Mouse (Mus musculus): ENCODE results near the gene Hes7.

Hes7 gene

DNA sequence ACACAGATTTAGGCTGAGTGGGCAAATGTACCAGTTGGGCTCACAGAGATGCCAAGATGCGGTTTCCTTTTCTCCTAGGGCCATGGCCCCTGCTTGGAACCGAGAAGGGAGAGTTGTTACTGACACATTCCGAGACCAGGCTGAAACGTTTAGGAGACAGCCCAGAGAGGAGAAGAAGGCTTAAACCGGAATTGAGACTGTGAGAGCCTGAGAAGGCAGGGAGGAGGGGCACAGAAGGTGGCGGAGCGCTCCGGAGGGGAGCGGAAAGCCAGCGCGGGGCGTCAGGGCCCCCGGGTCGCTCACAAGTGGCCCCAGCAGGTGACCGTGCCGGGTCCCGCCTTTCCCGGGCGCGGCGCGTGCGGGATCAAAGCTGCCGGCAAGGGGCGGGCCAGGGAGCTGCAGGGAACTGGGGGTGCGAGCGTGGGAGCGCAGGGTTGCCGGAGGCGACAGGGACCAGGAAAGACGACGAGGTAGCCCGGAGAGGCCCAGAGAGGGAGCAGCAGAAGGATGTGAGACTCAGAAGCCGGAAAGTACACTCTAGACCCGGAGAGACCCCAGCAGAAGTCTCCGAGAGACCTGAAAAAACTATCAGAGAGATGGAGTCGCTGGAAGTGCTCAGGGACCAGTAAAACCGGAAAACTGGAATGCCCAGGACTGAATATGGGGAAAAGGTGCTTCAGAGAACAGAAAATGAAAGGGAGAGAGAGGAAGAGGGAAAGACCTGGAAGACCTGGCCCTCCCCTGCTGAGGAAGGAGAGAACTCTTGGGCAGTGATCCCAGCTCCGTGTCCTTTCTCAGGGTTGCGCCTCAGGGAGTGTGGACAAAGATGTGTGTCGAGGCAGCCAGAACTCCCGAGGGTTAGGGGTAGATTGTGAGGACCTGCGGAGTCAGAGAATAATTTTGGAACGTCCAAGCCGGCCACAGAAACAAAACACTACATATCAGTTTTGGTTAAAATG lies 2.2 kb upstream of the Hes7 start:
- peak; percentile 83 to 92 for DNase-seq (ENCODE audit: inconsistent age in 2 of 2, low spot score in 1 of 2)

DNA sequence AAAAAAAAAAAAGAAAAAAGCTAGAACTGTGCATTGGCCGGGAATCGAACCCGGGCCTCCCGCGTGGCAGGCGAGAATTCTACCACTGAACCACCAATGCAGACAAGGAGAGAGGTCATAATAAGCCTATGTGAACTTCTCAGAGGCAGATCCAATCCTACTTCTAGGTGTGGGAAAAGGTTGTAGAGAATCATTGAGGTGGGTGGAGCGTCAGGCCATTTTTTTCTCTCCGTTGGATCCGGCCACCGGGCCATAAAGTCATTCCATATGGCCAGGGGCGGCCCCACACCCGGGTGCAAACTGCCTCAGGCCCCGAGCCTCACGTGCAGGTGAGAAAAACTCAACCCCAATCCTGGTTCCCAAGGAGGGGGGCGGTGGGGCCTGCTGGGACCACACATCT lies 1.4 kb upstream of the Hes7 start:
- DNase-seq (ENCODE audit: inconsistent age in 2 of 2, low spot score in 1 of 2), result peak; percentile 85 to 99

DNA sequence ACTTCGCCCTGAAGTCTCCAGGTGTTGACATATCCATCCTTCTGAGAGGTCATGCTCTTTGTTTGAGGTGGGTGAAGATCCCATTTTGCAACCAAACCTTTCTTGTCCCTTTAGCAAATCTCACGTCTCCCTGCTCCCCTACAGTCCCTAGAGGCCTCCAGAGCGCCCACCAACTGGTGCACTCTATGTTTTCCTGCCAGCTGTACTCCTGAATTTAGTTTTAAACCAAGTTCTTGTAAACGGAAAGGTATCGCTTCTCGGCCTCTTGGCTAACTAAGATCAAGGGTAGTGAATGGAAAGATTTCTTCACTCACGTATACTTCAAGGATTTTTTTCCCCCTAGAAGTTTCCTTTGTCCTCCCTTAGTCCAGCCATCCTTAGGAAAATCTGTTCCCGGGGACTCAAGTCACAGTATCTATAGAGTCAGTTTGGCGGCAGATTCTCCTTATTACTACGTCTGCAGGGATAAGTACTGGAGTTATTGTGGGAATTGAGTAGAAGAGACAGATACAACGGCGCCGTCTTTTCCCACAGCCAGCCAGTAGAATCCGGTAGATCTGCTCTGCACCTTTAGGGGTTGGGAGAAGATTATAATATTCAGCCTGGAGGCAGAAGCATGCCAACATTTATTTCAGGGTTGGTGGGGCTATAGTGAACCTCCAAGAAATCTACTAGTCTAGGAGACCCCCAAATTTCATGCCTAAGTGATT lies 603 bp upstream of the Hes7 start:
- DNase-seq (ENCODE audit: inconsistent age in 2 of 2, low spot score in 1 of 2), result peak; percentile 10 to 37

DNA sequence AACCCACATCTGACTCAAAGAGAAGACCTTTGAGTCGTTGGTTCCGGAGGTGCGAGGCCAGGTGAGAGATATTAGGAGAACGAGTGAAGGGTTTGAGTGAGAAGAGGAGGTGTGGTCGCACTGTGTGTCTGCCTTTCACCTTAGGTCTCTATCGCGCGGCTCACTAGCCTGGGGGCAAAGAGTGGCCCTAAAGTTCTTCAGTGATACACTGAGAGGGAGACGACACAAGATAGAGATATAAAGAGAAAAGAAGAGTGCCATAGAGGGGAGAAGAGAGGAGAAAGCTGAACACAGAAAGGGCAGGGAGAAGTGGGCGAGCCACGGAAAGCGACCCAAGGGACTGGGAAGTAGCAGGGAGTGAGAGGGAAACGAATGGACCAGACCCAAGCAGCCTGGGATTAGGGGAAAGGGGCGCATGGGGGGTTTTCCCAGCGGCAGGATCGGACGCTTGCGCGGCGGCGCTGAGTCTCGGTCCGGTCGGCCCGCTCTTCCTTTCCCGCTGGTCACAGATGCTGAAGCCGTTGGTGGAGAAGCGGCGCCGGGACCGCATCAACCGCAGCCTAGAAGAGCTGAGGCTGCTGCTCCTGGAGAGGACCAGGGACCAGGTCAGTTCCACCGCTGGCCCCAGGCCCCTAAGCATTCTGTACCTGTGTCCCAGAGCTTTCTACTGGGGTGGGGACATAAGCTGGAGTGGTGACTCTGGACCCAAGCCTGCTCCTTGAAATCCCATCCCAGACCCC lies 967 bp downstream of the Hes7 start:
- peak in 1 of 2 experiments; percentile 59 for DNase-seq (ENCODE audit: inconsistent age in 2 of 2, low spot score in 1 of 2)

DNA sequence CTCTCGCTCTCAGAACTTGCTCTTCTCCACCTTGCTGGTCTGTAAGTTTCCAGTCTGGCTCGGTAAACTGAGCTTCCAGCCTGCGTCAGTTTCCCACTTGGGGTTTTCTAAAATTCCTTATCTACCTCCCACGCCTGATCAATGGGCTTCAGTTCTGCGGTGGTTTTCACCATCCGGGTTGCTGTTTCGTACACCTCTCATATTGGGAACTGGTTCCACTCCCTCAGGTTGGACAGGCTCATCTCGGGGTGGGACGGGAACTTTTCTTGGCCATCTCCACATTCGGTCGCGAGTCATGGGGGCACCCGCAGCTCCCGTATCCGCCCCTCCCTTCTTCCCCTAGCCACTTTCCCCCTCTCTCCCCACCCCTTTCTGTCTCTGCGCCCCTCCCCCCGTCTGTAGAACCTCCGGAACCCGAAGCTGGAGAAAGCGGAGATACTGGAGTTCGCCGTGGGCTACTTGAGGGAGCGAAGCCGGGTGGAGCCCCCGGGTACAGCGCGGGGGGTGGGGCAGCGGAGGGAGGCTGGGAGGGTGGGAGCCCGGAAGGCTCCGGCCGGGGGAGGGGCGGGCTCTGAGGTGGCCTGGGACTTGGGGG lies 1.6 kb downstream of the Hes7 start:
- DNase-seq (ENCODE audit: inconsistent age in 2 of 2, low spot score in 1 of 2), result peak in 1 of 2 experiments; percentile 85

DNA sequence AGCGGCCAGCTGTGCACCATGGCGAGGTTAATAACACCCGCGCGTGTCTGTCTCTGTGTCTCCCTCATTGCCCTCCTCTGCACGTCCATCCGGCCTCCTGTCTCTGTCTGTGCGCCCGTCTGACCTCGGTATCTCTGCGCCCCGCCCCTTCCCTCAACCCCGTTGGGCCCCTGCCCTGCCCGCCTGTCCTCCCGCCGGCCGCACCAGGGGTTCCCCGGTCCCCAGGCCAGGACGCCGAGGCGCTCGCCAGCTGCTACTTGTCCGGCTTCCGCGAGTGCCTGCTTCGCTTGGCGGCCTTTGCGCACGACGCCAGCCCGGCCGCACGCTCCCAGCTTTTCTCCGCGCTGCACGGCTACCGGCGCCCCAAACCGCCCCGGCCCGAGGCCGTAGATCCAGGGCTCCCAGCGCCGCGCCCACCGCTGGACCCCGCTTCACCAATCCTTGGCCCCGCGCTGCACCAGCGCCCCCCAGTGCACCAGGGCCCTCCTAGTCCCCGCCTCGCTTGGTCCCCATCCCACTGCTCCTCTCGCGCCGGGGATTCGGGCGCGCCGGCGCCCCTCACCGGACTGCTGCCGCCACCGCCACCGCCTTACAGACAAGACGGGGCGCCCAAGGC lies 2.2 kb downstream of the Hes7 start, which contains the start of gene 9130213A22Rik:
Gene 9130213A22Rik, minus strand, starts transcription at position 254 of the 616 bp plus-strand sequence.
- peak; percentile 93 to 97 for DNase-seq (ENCODE audit: inconsistent age in 2 of 2, low spot score in 1 of 2)

DNA sequence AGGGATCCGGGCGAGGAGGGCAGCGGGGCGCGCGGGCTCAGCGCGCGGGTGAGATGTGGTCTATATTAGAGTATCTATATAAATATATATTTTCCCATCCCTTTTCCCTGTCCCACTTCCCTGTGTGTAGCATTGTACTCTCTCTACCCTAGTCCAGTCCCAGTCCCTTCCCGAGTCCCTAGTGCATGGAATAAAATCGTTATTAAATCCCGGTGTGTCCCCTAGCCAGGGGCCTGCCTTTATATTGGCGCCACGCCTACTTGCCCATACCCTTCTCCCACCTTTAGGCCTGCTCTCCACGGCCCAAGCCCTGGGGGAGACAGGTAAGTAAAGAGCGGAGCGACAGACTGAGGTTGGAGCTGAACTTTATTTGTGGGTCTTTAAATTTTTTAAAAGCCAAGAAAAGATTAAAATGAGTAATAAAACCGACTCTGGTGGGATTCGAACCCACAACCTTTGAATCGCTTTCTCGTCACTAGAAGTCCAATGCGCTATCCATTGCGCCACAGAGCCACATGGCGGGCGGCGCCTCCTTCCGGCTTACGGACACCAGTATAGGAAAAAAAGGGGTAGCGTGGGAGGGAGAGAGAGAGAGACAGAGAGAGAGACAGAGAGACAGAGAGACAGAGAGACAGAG lies 3.0 kb downstream of the Hes7 start:
- peak; percentile 90 to 97 for DNase-seq (ENCODE audit: inconsistent age in 2 of 2, low spot score in 1 of 2)

DNA sequence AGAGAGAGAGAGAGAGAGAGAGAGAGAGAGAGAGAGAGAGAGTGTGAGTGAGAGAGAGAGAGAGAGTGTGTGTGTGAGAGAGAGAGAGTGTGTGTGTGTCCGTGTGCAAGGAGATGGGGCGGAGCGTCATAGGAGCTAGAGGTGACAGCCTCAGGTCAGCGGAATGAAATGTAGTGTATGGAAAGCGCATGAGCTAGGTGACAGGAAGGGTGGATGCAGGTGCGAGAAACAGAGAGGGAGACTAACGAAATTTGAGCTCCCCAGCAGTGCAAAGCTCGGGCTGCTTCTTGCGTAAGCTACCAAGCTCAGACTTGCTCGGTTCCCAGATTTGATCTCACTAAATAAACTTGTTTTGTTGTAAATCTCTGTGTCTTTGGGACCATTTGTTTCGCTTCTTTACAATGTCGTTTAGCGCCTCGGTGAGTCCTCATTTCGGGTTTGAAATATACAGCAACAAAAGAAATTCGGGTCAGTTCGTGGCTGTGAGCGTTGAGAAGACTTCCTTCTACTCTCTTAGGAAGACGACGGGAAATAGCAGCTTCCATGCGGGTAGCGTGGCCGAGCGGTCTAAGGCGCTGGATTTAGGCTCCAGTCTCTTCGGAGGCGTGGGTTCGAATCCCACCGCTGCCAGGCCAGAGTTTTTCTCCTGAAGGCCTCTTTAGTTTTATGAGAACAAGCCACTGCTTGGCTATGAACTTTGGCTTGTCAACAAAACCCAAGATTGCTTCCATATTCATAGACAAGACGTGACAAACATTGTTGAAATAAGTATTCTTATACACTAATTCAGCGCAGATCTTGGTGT lies 3.7 kb downstream of the Hes7 start:
- peak; percentile 93 to 99 for DNase-seq (ENCODE audit: inconsistent age in 2 of 2, low spot score in 1 of 2)

DNA sequence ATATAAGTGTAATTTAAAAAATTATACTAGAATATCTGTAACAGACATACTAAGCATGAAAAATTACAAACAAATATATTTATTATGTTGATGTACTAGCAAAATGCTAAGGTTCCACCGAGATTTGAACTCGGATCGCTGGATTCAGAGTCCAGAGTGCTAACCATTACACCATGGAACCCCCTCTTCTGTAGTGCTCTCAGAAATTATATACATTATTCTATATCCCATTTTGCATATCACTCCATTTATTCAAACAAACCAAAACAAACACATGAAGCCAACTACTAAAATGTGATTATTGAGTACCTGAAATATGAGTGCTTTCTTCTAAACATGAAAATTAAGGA lies 4.3 kb downstream of the Hes7 start:
- peak; percentile 59 to 92 for DNase-seq (ENCODE audit: inconsistent age in 2 of 2, low spot score in 1 of 2)

DNA sequence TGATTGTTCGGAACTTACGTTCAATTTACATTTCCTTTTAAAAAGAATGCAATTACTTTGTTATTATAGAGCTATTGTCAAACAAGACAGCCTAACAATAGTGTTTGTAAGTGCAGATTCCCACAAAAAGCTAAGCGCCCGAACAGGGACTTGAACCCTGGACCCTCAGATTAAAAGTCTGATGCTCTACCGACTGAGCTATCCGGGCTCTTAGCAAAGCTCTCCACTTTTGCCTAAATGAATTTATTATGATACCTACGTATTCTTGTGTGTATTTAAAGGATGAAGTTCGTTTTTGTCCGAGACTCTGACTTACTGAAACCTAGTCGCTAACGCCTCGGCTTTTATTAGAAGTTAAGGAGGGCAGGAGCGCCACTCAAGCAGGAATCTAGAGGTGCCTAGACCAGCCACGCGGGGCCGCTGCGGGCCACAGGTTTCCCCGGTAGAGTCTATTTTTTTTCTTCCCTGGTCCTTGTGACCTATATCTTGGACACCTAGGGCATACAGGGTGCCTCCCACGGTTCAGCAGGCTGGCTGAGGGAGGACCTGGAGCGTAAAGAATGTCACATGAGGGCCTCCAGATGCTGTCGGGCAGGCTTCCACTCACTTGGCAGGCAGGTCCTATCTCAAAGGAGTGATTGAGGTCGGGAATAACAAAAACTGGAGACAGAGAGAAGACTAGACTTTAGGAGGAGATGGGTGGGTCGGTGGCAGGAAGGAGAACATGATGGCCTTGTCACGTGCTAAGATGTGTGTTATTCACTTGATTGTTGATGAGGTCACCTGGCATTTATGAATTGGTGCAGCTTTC lies 5.0 kb downstream of the Hes7 start:
- DNase-seq (ENCODE audit: inconsistent age in 2 of 2, low spot score in 1 of 2), result peak; percentile 88 to 97

DNA sequence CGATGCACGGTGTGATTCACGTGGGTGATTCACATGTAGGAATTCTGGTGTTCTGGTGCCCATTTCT lies 5.5 kb downstream of the Hes7 start, which contains the start of gene Aloxe3:
Gene Aloxe3, plus strand, starts transcription at position 45 of the 67 bp plus-strand sequence.
- DNase-seq (ENCODE audit: inconsistent age in 2 of 2, low spot score in 1 of 2), result no peak

DNA sequence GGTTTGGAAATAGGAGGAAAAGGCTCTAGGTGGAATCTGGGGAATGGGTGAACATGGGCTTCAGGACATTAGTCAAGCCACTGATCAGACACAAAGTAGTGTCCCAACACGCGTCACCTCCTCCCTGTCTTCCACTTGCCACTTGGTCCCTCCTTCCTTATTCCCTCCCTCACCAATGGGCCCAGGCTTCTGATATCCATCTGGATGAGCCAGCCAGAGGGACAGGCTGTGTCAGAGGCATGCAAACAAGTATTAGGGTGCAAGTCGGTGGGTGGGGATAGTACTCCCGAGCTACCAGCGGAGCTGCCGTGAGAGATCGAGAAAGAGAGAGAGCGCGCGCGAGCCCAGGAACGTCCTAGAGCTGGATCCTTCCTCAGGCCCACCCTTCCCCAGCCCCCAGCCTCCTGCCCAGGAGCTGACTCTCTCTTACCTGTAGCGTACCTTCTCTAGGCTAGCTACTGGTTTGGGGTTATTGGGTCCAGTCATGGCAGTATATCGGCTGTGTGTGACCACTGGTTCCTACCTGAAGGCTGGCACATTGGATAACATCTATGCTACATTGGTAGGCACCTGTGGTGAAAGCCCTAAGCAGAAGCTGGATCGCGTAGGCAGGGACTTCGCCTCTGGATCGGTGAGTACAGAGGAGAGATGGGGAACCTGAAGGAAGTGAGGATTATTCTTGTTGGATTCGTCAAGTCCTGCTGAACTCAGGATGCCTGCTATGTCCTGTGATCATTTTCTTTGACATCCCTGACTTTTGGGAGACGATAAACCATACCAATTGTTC lies 5.9 kb downstream of the Hes7 start:
- DNase-seq (ENCODE audit: inconsistent age in 2 of 2, low spot score in 1 of 2), result peak in 1 of 2 experiments; percentile 51

DNA sequence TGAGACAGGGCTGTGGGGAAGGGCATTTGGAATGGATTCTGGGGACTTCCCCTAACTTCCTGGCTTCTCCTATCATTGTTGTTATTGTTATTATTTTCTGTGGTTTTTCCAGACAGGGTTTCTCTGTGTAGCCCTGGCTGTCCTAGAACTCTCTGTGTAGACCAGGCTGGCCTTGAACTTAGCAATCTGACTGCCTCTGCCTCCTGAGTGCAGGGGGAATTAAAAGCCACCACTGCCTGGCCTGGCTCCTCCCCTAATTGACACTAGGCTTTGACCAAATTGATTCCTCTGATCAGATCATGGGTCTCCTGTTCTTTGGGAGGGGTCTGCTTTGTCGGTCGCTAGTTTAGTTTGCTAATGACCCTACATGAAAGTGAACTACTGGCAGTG lies 6.5 kb downstream of the Hes7 start:
- peak; percentile 12 to 47 for DNase-seq (ENCODE audit: inconsistent age in 2 of 2, low spot score in 1 of 2)

DNA sequence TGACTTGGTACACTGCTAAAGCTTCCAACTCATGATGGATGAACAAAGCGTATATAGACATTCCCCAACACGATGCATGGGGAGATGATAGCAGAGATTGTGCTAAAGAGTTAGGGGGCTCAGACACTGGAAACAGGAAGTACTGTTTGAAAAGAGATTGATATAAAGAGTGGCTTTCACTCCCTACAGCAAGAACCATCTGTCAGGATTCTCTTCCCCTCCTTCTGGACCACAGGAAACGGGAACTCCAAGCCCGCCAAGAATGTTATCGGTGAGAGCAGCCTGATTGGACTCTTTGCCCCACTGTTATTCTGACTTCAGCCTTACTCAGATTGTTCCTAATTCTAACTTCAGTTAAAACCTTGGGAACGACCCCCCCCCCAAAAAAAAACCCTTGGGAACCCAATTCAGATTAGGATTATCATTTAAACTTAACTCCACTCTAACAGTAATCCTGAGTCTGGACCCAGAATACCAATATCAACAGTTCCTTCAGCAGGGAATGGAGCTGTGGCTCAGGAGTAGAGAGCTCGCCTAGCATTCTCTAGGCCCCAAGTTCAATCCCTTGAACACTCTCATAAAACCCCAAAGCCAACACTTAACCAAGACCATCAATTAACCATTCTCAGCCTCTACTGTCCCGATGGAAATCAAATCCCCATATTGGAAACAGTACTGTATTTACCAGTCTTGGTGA lies 8.4 kb downstream of the Hes7 start:
- no peak for DNase-seq (ENCODE audit: inconsistent age in 2 of 2, low spot score in 1 of 2)

DNA sequence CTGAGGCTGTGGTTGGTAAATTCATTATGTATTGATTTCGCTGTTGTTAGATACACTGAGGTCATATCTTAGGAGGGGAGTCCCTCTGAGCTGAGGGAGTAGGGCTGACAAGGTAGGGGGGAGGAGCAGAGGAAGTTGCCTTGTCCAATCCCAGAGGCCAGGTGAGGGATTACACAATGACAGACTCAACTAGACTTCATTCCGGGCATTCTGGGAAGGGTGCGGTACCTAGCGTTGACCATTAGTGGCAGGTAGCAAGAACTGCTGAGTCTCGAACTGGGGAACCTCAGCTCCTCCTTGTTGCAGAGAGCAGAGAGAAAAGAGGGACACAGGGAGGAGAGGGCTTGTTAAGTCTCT lies 13.3 kb downstream of the Hes7 start:
- no peak for DNase-seq (ENCODE audit: inconsistent age in 2 of 2, low spot score in 1 of 2)

DNA sequence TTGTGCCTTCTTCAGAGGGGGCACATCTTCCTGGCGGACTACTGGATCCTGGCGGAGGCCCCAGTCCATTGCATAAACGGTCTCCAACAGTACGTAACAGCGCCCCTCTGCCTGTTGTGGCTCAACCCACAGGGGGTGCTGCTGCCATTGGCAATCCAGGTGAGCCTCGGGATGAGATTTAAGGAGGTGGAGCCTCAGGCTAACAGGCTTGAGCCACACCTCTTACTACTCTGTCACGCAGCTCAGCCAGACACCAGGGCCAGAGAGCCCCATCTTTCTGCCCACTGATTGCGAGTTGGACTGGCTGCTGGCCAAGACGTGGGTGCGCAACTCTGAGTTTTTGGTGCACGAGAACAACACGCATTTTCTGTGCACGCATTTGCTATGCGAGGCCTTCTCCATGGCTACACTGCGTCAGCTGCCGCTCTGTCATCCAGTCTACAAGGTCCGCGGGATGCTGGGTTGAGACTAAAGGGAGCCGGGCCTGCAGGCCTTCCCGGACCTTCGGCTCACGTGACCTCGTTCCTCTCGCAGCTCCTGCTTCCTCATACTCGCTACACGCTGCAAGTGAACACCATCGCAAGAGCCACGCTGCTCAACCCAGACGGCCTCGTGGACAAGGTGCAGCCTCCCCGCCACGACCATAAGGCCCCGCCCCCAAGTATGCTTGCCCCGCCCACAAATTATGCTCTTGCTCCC lies 13.9 kb downstream of the Hes7 start:
- DNase-seq (ENCODE audit: inconsistent age in 2 of 2, low spot score in 1 of 2), result peak; percentile 72 to 93

DNA sequence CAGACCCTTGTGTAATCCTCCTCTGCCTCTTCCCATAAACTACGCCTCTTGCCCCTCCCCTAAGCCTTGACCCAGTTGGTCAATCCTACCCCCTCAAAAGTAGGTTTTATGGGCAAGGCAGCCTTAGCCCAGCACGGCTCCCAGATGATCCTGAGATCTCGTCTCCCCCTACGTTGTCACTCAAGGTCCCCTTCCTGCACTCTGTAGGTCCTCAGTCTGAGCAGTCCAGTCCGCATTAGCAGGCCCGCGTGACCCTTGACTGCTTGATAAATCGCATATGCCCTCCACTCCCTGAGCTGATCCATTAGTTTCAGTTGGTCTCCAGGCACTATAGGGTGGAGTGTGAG lies 14.4 kb downstream of the Hes7 start:
- no peak for DNase-seq (ENCODE audit: inconsistent age in 2 of 2, low spot score in 1 of 2)
